ENCODE assay signal across 25 mouse cellular contexts in the genomic region with DNA sequence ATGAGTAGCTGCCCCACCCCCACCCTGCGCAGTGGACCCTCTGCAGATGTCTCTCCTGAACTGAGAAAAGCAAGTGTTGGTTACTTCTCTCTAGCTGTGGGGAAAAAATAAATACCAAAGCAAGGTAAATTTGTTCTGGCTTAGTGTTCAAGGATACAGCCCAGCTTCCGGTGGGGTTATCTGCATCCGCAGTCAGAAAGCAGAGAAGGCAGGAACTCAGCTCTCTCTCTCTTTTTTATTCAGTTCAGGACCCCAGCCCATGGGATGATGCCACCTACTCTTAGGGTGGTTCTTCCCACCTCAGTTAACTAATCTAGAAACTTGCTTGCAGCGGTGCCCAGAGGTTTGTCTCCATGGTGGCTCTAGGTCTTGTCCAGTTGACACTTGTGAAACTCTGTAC. TPM values are rescaled to one million over a fixed set of nuclear protein-coding genes. Genes with fewer than 3 reads are reported as not detected.
DNase-seq lines count a peak whose midpoint lies in the region; ATAC-seq and TF ChIP-seq lines count a peak whose summit lies in the region.
"Had no signal": no experiment of that assay in that cellular context is flagged by ENCODE, and none has a peak within 500 bp of the region (broad histone marks: within the 10 kb centered on the region; RNA-seq: fewer than 3 reads in every experiment).

A gene (plus strand): TSS at position 363 of the 400 bp plus-strand sequence.

- no peaks in the 10 kb centered on the region for H3K27me3 ChIP-seq in testis, adult 2 months (ENCODE audit: control insufficient read depth, insufficient read depth, low read length)
- H3K27me3 ChIP-seq: embryonic facial prominence, embryonic 12.5 days; embryonic facial prominence, embryonic 15.5 days; hindbrain, embryonic 13.5 days had no signal

- DNase-seq in testis, postnatal 10 days (ENCODE audit: low spot score): no peak
- DNase-seq in thymus, postnatal 14 days: peak; percentile 48
- no peak for DNase-seq in thymus, postnatal 10 days (ENCODE audit: low spot score in 2 of 2)
- peak; percentile 50 for DNase-seq in thymus, postnatal 25 days
- DNase-seq: adrenal gland, postnatal 10 days; cerebellum, adult 11 months; cerebellum, adult 2 months; cerebellum, adult 9-11 months; cerebellum, postnatal 25 days; forebrain, postnatal 0 days; gastrocnemius, postnatal 25 days; heart, adult 18-20 months had no signal

- TF ChIP-seq POLR2A in testis, adult 2 months (IDR thresholded peaks at IDR 0.05; ENCODE audit: control insufficient read depth, low read depth, low read length): no peak

- ATAC-seq in frontal cortex, adult (ENCODE audit: low TSS enrichment): no peak
- ATAC-seq: forebrain, embryonic 14.5 days; forebrain, postnatal 0 days; hindbrain, embryonic 16.5 days; Patski had no signal

- H3K4me1 ChIP-seq in testis, adult 2 months (ENCODE audit: control insufficient read depth, insufficient read depth, low read length): peaks cover 9% of the 10 kb centered on the region
- H3K4me1 ChIP-seq: embryonic facial prominence, embryonic 12.5 days; embryonic facial prominence, embryonic 15.5 days; heart, embryonic 13.5 days; hindbrain, embryonic 13.5 days had no signal

- no peak within 1 kb of the TSS for H3K4me3 ChIP-seq in testis, adult 2 months (ENCODE audit: control insufficient read depth, low read depth, low read length)
- H3K4me3 ChIP-seq: embryonic facial prominence, embryonic 12.5 days; embryonic facial prominence, embryonic 15.5 days; heart, embryonic 13.5 days; hindbrain, embryonic 10.5 days; hindbrain, embryonic 13.5 days had no signal

- H3K36me3 ChIP-seq in testis, adult 2 months (ENCODE audit: control insufficient read depth, insufficient read depth, low read length): no peaks in the 10 kb centered on the region
- H3K36me3 ChIP-seq: embryonic facial prominence, embryonic 12.5 days; embryonic facial prominence, embryonic 15.5 days; G1E; heart, embryonic 13.5 days; hindbrain, embryonic 10.5 days; hindbrain, embryonic 13.5 days had no signal

- H3K27ac ChIP-seq in testis, adult 2 months (ENCODE audit: control insufficient read depth, insufficient read depth, low read depth, low read length): no peak within 1 kb of the TSS
- H3K27ac ChIP-seq: embryonic facial prominence, embryonic 12.5 days; embryonic facial prominence, embryonic 15.5 days; heart, embryonic 13.5 days; hindbrain, embryonic 10.5 days; hindbrain, embryonic 13.5 days had no signal

- no peak for TF ChIP-seq CTCF in testis, adult 2 months (IDR thresholded peaks at IDR 0.05; ENCODE audit: control insufficient read depth, insufficient read depth, insufficient replicate concordance, low read depth, low read length)

RNA-seq across cellular contexts. Expression of the gene that starts here (rescaled TPM):
- 148 and 150 TPM in 2 replicates for polyA plus RNA-seq in testis, adult 2 months (2012; rRNA removed)
- polyA plus RNA-seq: cerebellum, adult 2 months; embryonic facial prominence, embryonic 12.5 days; embryonic facial prominence, embryonic 15.5 days; forebrain, embryonic 11.5 days; forebrain, embryonic 14.5 days; forebrain, postnatal 0 days; G1E; heart, embryonic 13.5 days; heart, postnatal 0 days; hindbrain, embryonic 10.5 days; hindbrain, embryonic 13.5 days; hindbrain, embryonic 16.5 days; Patski had no signal

Comparison
In these comparisons a context has a peak if more than half of its experiments do, and no peak if none do; other contexts are left out.
1. DNase-seq: peak in thymus, postnatal 14 days (single experiment) and thymus, postnatal 25 days (single experiment); none in testis, postnatal 10 days (single experiment) and thymus, postnatal 10 days (0 of 2).